Mouse (Mus musculus) urinary bladder, postnatal 36 days (tissue): Measurements from ENCODE around the gene Cxcr1.

Experiments used
- DNase-seq, 2 experiments: peaks; one replicate each; pipeline ENCODE4 v3.0.0; 2022; ENCODE audit warnings: low spot score in 2 of 2, mixed read lengths in 1 of 2

Gene Cxcr1

GRCm38 (mm10) chr1:74194445-74194844, at the start of gene Cxcr1:
Cxcr1 (minus strand) TSS chr1:74194631.
- DNase-seq, result no peak

GRCm38 (mm10) chr1:74240832-74241231, 46.4 kb upstream of the Cxcr1 start:
- no peak for DNase-seq

- DNase-seq, result no peak
These were observed 45.9 kb upstream of the Cxcr1 start for GRCm38 (mm10) chr1:74240311-74240710.

- DNase-seq, result no peak
These were observed 45.2 kb upstream of the Cxcr1 start for GRCm38 (mm10) chr1:74239618-74240017.

GRCm38 (mm10) chr1:74239162-74239561, 44.7 kb upstream of the Cxcr1 start:
- no peak for DNase-seq

GRCm38 (mm10) chr1:74238136-74238535, 43.7 kb upstream of the Cxcr1 start:
- no peak for DNase-seq

- no peak for DNase-seq
These were observed 43.2 kb upstream of the Cxcr1 start for GRCm38 (mm10) chr1:74237671-74238070.

GRCm38 (mm10) chr1:74236590-74237317, 42.3 kb upstream of the Cxcr1 start:
- peak; percentile 26 to 50 for DNase-seq

GRCm38 (mm10) chr1:74235938-74236589, 41.6 kb upstream of the Cxcr1 start, which contains the start of gene Arpc2:
Arpc2 (plus strand) TSS chr1:74236084.
- peak; percentile 97 for DNase-seq

- no peak for DNase-seq
These were observed 36.6 kb upstream of the Cxcr1 start for GRCm38 (mm10) chr1:74230992-74231391.

- no peak for DNase-seq
These were observed 35.5 kb upstream of the Cxcr1 start for GRCm38 (mm10) chr1:74229942-74230341.

GRCm38 (mm10) chr1:74227317-74227716, 32.9 kb upstream of the Cxcr1 start:
- no peak for DNase-seq

- DNase-seq, result no peak
These were observed 25.5 kb upstream of the Cxcr1 start for GRCm38 (mm10) chr1:74219922-74220321.

- DNase-seq, result no peak
These were observed 14.5 kb upstream of the Cxcr1 start for GRCm38 (mm10) chr1:74208941-74209340.

GRCm38 (mm10) chr1:74207906-74208305, 13.5 kb upstream of the Cxcr1 start:
- DNase-seq, result no peak

GRCm38 (mm10) chr1:74206642-74207041, 12.2 kb upstream of the Cxcr1 start:
- DNase-seq, result no peak

GRCm38 (mm10) chr1:74205881-74206280, 11.4 kb upstream of the Cxcr1 start:
- peak in 1 of 2 experiments; percentile 10 for DNase-seq

- no peak for DNase-seq
These were observed 9.0 kb upstream of the Cxcr1 start for GRCm38 (mm10) chr1:74203457-74203856.

GRCm38 (mm10) chr1:74201048-74201844, 6.8 kb upstream of the Cxcr1 start:
- no peak for DNase-seq

GRCm38 (mm10) chr1:74199046-74199445, 4.6 kb upstream of the Cxcr1 start:
- no peak for DNase-seq

- DNase-seq, result no peak
These were observed 3.5 kb upstream of the Cxcr1 start for GRCm38 (mm10) chr1:74197726-74198470.
